Mouse (Mus musculus) lung, embryonic 15.5 days (tissue): ENCODE measurements around the gene 1700029J07Rik. TPM values are rescaled to one million over a fixed set of nuclear protein-coding genes. Genes with fewer than 3 reads are reported as not detected.

Experiments used
- ATAC-seq: fragments of 200-750 bp; cut with Nextera tagmentation; 2 replicates; pipeline ENCODE4 v1.8.0; 2017; ENCODE audit warnings: moderate number of reproducible peaks, borderline replicate concordance; ENCODE audit not compliant: low FRiP score, low TSS enrichment; ENCODE audit errors: extremely low read depth
- H3K27ac ChIP-seq: fragments of 300-500 bp; sonication (generic); 2 replicates; pipeline ENCODE4 v1.5.1; 2015; ENCODE audit warnings: moderate library complexity, mild to moderate bottlenecking, inconsistent platforms
- H3K27me3 ChIP-seq: fragments of 300-500 bp; sonication (generic); 2 replicates; pipeline ENCODE4 v1.6.1; 2015; ENCODE audit warnings: inconsistent platforms
- H3K36me3 ChIP-seq: fragments of 300-500 bp; sonication (generic); 2 replicates; pipeline ENCODE4 v1.6.1; 2015; ENCODE audit warnings: inconsistent platforms
- H3K4me1 ChIP-seq: fragments of 300-500 bp; sonication (generic); 2 replicates; pipeline ENCODE4 v1.6.1; 2015; ENCODE audit warnings: inconsistent platforms
- H3K4me2 ChIP-seq: fragments of 300-500 bp; sonication (generic); 2 replicates; pipeline ENCODE4 v1.6.1; 2015; ENCODE audit warnings: inconsistent platforms, mild to moderate bottlenecking, moderate library complexity
- H3K4me3 ChIP-seq: fragments of 300-500 bp; sonication (generic); 2 replicates; pipeline ENCODE4 v1.5.1; 2015; ENCODE audit warnings: mild to moderate bottlenecking, inconsistent platforms
- H3K9ac ChIP-seq: fragments of 300-500 bp; sonication (generic); 2 replicates; pipeline ENCODE4 v1.6.1; 2015; ENCODE audit warnings: inconsistent platforms
- H3K9me3 ChIP-seq: fragments of 300-500 bp; sonication (generic); 2 replicates; pipeline ENCODE4 v1.6.1; 2016; ENCODE audit warnings: inconsistent platforms
- WGBS: fragments of 180-500 bp; shearing (Covaris S2); methylation state at CpG from one replicate; pipeline ENCODE4 v1.1.7; 2015; 5-methylcytosine and 5-hydroxymethylcytosine counted together
- polyA plus RNA-seq: library from polyadenylated mRNA; unstranded; fragments of >200 nt; fragmentation: Nextera tagmentation; extraction: Ambion mirVana; gene quantifications from 2 replicates; pipeline ENCODE4 v1.2.1, GENCODE M21; 2015

The 1700029J07Rik gene
- polyA plus RNA-seq, 1 experiment from 2014 or later = 4.3 TPM

- H3K4me3 ChIP-seq = peak within 1 kb of the TSS; percentile 29
- 3% methylated on average over 23 of the region's 23 CpGs for WGBS
- no peak within 1 kb of the TSS; the same call in 1 of the 2 replicates for H3K9ac ChIP-seq
- H3K27me3 ChIP-seq = 0 out of 2 replicates have a peak, but pooled peaks cover 6% of the 10 kb centered on the region
- no peaks in the 10 kb centered on the region for H3K9me3 ChIP-seq
- peak within 1 kb of the TSS; percentile 56 for H3K4me2 ChIP-seq
- peak; percentile 64; the same call in 1 of the 2 replicates for ATAC-seq
- no peaks in the 10 kb centered on the region for H3K36me3 ChIP-seq
- peaks cover 4% of the 10 kb centered on the region for H3K4me1 ChIP-seq
- H3K27ac ChIP-seq = no peak within 1 kb of the TSS
Observed at GRCm38 (mm10) chr8:45934582-45935014, 40.5 kb downstream of the 1700029J07Rik start, which contains the start of gene Ccdc110. Ccdc110 (plus strand) TSS chr8:45934619.

GRCm38 (mm10) chr8:45922116-45922515, 52.9 kb downstream of the 1700029J07Rik start:
- no peak overlapping the region for H3K4me3 ChIP-seq
- no peak overlapping the region for H3K4me2 ChIP-seq
- H3K9ac ChIP-seq = no peak overlapping the region
- H3K36me3 ChIP-seq = no peaks in the 10 kb centered on the region
- H3K27me3 ChIP-seq = no peaks in the 10 kb centered on the region
- no peaks in the 10 kb centered on the region for H3K9me3 ChIP-seq
- H3K27ac ChIP-seq = no peak overlapping the region
- no peaks in the 10 kb centered on the region for H3K4me1 ChIP-seq
- ATAC-seq = no peak
- WGBS = 86% methylated on average over 7 of the region's 7 CpGs

- no peaks in the 10 kb centered on the region for H3K9me3 ChIP-seq
- 85% methylated on average over 7 of the region's 7 CpGs for WGBS
Observed at GRCm38 (mm10) chr8:45920392-45920791, 54.7 kb downstream of the 1700029J07Rik start.

GRCm38 (mm10) chr8:45918891-45919290, 56.2 kb downstream of the 1700029J07Rik start:
- 76% methylated on average over 15 of the region's 15 CpGs for WGBS

More at GRCm38 (mm10) chr8:45920392-45920791, 54.7 kb downstream of the 1700029J07Rik start:
- Histone ChIP-seq H3K4me3 (no peak overlapping the region), H3K4me1 (no peaks in the 10 kb centered on the region), H3K4me2 (no peak overlapping the region), H3K27me3 (no peaks in the 10 kb centered on the region), H3K27ac (no peak overlapping the region), H3K9ac (no peak overlapping the region), H3K36me3 (no peaks in the 10 kb centered on the region)
- ATAC-seq = no peak

GRCm38 (mm10) chr8:45917040-45917679, 57.9 kb downstream of the 1700029J07Rik start:
- no peak overlapping the region for H3K27ac ChIP-seq
- no peaks in the 10 kb centered on the region for H3K9me3 ChIP-seq
- no peaks in the 10 kb centered on the region for H3K27me3 ChIP-seq
- H3K36me3 ChIP-seq = no peaks in the 10 kb centered on the region
- H3K4me3 ChIP-seq = no peak overlapping the region
- H3K4me1 ChIP-seq = no peaks in the 10 kb centered on the region
- WGBS = 65% methylated on average over 20 of the region's 20 CpGs
- peak; percentile 39; the same call in 1 of the 2 replicates for ATAC-seq
- no peak overlapping the region for H3K9ac ChIP-seq
- H3K4me2 ChIP-seq = peak overlapping the region; percentile 2; the same call in 1 of the 2 replicates

More at GRCm38 (mm10) chr8:45918891-45919290, 56.2 kb downstream of the 1700029J07Rik start:
- Histone ChIP-seq H3K27me3 (no peaks in the 10 kb centered on the region), H3K4me3 (no peak overlapping the region), H3K9me3 (no peaks in the 10 kb centered on the region), H3K4me2 (no peak overlapping the region), H3K27ac (no peak overlapping the region), H3K36me3 (no peaks in the 10 kb centered on the region), H3K4me1 (no peaks in the 10 kb centered on the region), H3K9ac (no peak overlapping the region)
- no peak for ATAC-seq

- Histone ChIP-seq H3K9me3 (no peaks in the 10 kb centered on the region), H3K27me3 (no peaks in the 10 kb centered on the region), H3K27ac (no peak overlapping the region), H3K36me3 (no peaks in the 10 kb centered on the region), H3K4me3 (no peak overlapping the region), H3K4me2 (no peak overlapping the region), H3K9ac (no peak overlapping the region), H3K4me1 (no peaks in the 10 kb centered on the region)
- 52% methylated on average over 3 of the region's 3 CpGs for WGBS
- no peak for ATAC-seq
Observed at GRCm38 (mm10) chr8:45916496-45916895, 58.6 kb downstream of the 1700029J07Rik start.

GRCm38 (mm10) chr8:45913707-45914106, 61.3 kb downstream of the 1700029J07Rik start:
- Histone ChIP-seq H3K4me2 (no peak overlapping the region), H3K27me3 (no peaks in the 10 kb centered on the region), H3K27ac (no peak overlapping the region)

GRCm38 (mm10) chr8:45906251-45906619, 68.8 kb downstream of the 1700029J07Rik start:
- Histone ChIP-seq H3K4me3 (no peak overlapping the region), H3K27ac (0 out of 2 replicates have a peak overlapping the region, but pooled peaks have one; percentile 30), H3K4me2 (no peak overlapping the region), H3K9me3 (no peaks in the 10 kb centered on the region), H3K27me3 (no peaks in the 10 kb centered on the region), H3K36me3 (no peaks in the 10 kb centered on the region), H3K9ac (no peak overlapping the region), H3K4me1 (peaks cover 11% of the 10 kb centered on the region)
- WGBS = 76% methylated on average over 4 of the region's 4 CpGs
- no peak for ATAC-seq

More at GRCm38 (mm10) chr8:45913707-45914106, 61.3 kb downstream of the 1700029J07Rik start:
- ATAC-seq = no peak
- WGBS = 77% methylated on average over 11 of the region's 11 CpGs
- Histone ChIP-seq H3K4me1 (no peaks in the 10 kb centered on the region), H3K4me3 (no peak overlapping the region), H3K36me3 (no peaks in the 10 kb centered on the region), H3K9me3 (no peaks in the 10 kb centered on the region), H3K9ac (no peak overlapping the region)

GRCm38 (mm10) chr8:45905591-45906250, 69.3 kb downstream of the 1700029J07Rik start:
- 65% methylated on average over 7 of the region's 7 CpGs for WGBS
- H3K9ac ChIP-seq = no peak overlapping the region
- no peak overlapping the region for H3K4me2 ChIP-seq
- H3K27ac ChIP-seq = 0 out of 2 replicates have a peak overlapping the region, but pooled peaks have one; percentile 30
- no peaks in the 10 kb centered on the region for H3K36me3 ChIP-seq
- ATAC-seq = no peak; the same call in 1 of the 2 replicates
- peaks cover 11% of the 10 kb centered on the region for H3K4me1 ChIP-seq
- no peak overlapping the region for H3K4me3 ChIP-seq
- H3K9me3 ChIP-seq = no peaks in the 10 kb centered on the region
- no peaks in the 10 kb centered on the region for H3K27me3 ChIP-seq

GRCm38 (mm10) chr8:45903659-45904058, 71.4 kb downstream of the 1700029J07Rik start:
- Histone ChIP-seq H3K4me1 (peaks cover 11% of the 10 kb centered on the region), H3K9ac (no peak overlapping the region), H3K4me3 (no peak overlapping the region), H3K27ac (no peak overlapping the region), H3K27me3 (no peaks in the 10 kb centered on the region), H3K9me3 (no peaks in the 10 kb centered on the region), H3K4me2 (no peak overlapping the region), H3K36me3 (no peaks in the 10 kb centered on the region)
- 11% methylated on average over 3 of the region's 3 CpGs for WGBS
- ATAC-seq = no peak
